Mouse (Mus musculus): ENCODE data around the gene Zc3h12b. TPM values are rescaled to one million over a fixed set of nuclear protein-coding genes. Genes with fewer than 3 reads are reported as not detected.

The Zc3h12b gene
- polyA plus RNA-seq (2015; fragmentation: Nextera tagmentation; extraction: Ambion mirVana) = 1.3 and 1.4 TPM in 2 replicates

- Histone ChIP-seq H3K4me1 (ENCODE audit: control insufficient read depth, insufficient read depth, low read length) (no peaks in the 10 kb centered on the region), H3K36me3 (ENCODE audit: control insufficient read depth, insufficient read depth) (no peaks in the 10 kb centered on the region), H3K4me2 (ENCODE audit: low read depth, low read length) (peak within 1 kb of the TSS; percentile 64), H3K9me3 (replicated peaks; ENCODE audit: control insufficient read depth, low read length) (no peaks in the 10 kb centered on the region), H3K27ac (ENCODE audit: low read length) (peak within 1 kb of the TSS; percentile 32; the same call in 1 of the 2 replicates), H3K9ac (ENCODE audit: low read length) (peak within 1 kb of the TSS; percentile 61), H3K27me3 (ENCODE audit: control insufficient read depth, insufficient read depth, low read length) (no peaks in the 10 kb centered on the region), H3K4me3 (ENCODE audit: low read length) (peak within 1 kb of the TSS; percentile 54)
- peak; percentile 95 for ATAC-seq (replicated peaks; ENCODE audit: extremely low read depth, insufficient read depth, low FRiP score)
- 10% methylated on average over 43 of the region's 46 CpGs for WGBS
These were observed at the start of gene Zc3h12b for GRCm38 (mm10) chrX:95711227-95712111. Zc3h12b (plus strand) TSS chrX:95711678.

GRCm38 (mm10) chrX:95682206-95682605, 29.3 kb upstream of the Zc3h12b start:
- Histone ChIP-seq H3K4me3 (ENCODE audit: low read length) (no peak overlapping the region), H3K36me3 (ENCODE audit: control insufficient read depth, insufficient read depth) (no peaks in the 10 kb centered on the region), H3K9me3 (replicated peaks; ENCODE audit: control insufficient read depth, low read length) (no peaks in the 10 kb centered on the region), H3K9ac (ENCODE audit: low read length) (no peak overlapping the region), H3K4me2 (ENCODE audit: low read depth, low read length) (no peak overlapping the region), H3K27ac (ENCODE audit: low read length) (no peak overlapping the region), H3K27me3 (ENCODE audit: control insufficient read depth, insufficient read depth, low read length) (no peaks in the 10 kb centered on the region), H3K4me1 (ENCODE audit: control insufficient read depth, insufficient read depth, low read length) (no peaks in the 10 kb centered on the region)
- WGBS = 48% methylated on average over 1 of the region's 1 CpGs
- ATAC-seq (replicated peaks; ENCODE audit: extremely low read depth, insufficient read depth, low FRiP score) = no peak

GRCm38 (mm10) chrX:95687119-95687518, 24.4 kb upstream of the Zc3h12b start:
- ATAC-seq (replicated peaks; ENCODE audit: extremely low read depth, insufficient read depth, low FRiP score) = no peak
- 30% methylated on average over 1 of the region's 1 CpGs for WGBS
- Histone ChIP-seq H3K36me3 (ENCODE audit: control insufficient read depth, insufficient read depth) (no peaks in the 10 kb centered on the region), H3K4me2 (ENCODE audit: low read depth, low read length) (no peak overlapping the region), H3K9ac (ENCODE audit: low read length) (no peak overlapping the region), H3K4me3 (ENCODE audit: low read length) (no peak overlapping the region), H3K27ac (ENCODE audit: low read length) (no peak overlapping the region), H3K9me3 (replicated peaks; ENCODE audit: control insufficient read depth, low read length) (no peaks in the 10 kb centered on the region), H3K4me1 (ENCODE audit: control insufficient read depth, insufficient read depth, low read length) (no peaks in the 10 kb centered on the region), H3K27me3 (ENCODE audit: control insufficient read depth, insufficient read depth, low read length) (no peaks in the 10 kb centered on the region)

GRCm38 (mm10) chrX:95738253-95738652, 26.8 kb downstream of the Zc3h12b start:
- Histone ChIP-seq H3K36me3 (ENCODE audit: control insufficient read depth, insufficient read depth) (no peaks in the 10 kb centered on the region), H3K4me1 (ENCODE audit: control insufficient read depth, insufficient read depth, low read length) (no peaks in the 10 kb centered on the region), H3K4me3 (ENCODE audit: low read length) (no peak overlapping the region), H3K9me3 (replicated peaks; ENCODE audit: control insufficient read depth, low read length) (no peaks in the 10 kb centered on the region), H3K27me3 (ENCODE audit: control insufficient read depth, insufficient read depth, low read length) (no peaks in the 10 kb centered on the region), H3K4me2 (ENCODE audit: low read depth, low read length) (no peak overlapping the region), H3K9ac (ENCODE audit: low read length) (no peak overlapping the region), H3K27ac (ENCODE audit: low read length) (no peak overlapping the region)
- no peak for ATAC-seq (replicated peaks; ENCODE audit: extremely low read depth, insufficient read depth, low FRiP score)
- WGBS = 36% methylated on average over 2 of the region's 2 CpGs

- Histone ChIP-seq H3K27me3 (ENCODE audit: control insufficient read depth, insufficient read depth, low read length) (no peaks in the 10 kb centered on the region), H3K36me3 (ENCODE audit: control insufficient read depth, insufficient read depth) (no peaks in the 10 kb centered on the region), H3K4me3 (ENCODE audit: low read length) (no peak overlapping the region), H3K4me2 (ENCODE audit: low read depth, low read length) (no peak overlapping the region), H3K27ac (ENCODE audit: low read length) (no peak overlapping the region), H3K9ac (ENCODE audit: low read length) (no peak overlapping the region), H3K9me3 (replicated peaks; ENCODE audit: control insufficient read depth, low read length) (no peaks in the 10 kb centered on the region), H3K4me1 (ENCODE audit: control insufficient read depth, insufficient read depth, low read length) (no peaks in the 10 kb centered on the region)
- 63% methylated on average over 3 of the region's 3 CpGs for WGBS
- ATAC-seq (replicated peaks; ENCODE audit: extremely low read depth, insufficient read depth, low FRiP score) = no peak
These were observed 84.4 kb downstream of the Zc3h12b start for GRCm38 (mm10) chrX:95795881-95796280.

- no peaks in the 10 kb centered on the region for H3K4me1 ChIP-seq (ENCODE audit: control insufficient read depth, insufficient read depth, low read length)
- no peaks in the 10 kb centered on the region for H3K36me3 ChIP-seq (ENCODE audit: control insufficient read depth, insufficient read depth)
- H3K4me3 ChIP-seq (ENCODE audit: low read length) = no peak overlapping the region
- H3K9ac ChIP-seq (ENCODE audit: low read length) = no peak overlapping the region
- H3K27me3 ChIP-seq (ENCODE audit: control insufficient read depth, insufficient read depth, low read length) = no peaks in the 10 kb centered on the region
- 77% methylated on average over 1 of the region's 1 CpGs for WGBS
- H3K27ac ChIP-seq (ENCODE audit: low read length) = no peak overlapping the region
- H3K4me2 ChIP-seq (ENCODE audit: low read depth, low read length) = no peak overlapping the region
- no peak for ATAC-seq (replicated peaks; ENCODE audit: extremely low read depth, insufficient read depth, low FRiP score)
- no peaks in the 10 kb centered on the region for H3K9me3 ChIP-seq (replicated peaks; ENCODE audit: control insufficient read depth, low read length)
These were observed 90.3 kb downstream of the Zc3h12b start for GRCm38 (mm10) chrX:95801790-95802189.

GRCm38 (mm10) chrX:95852806-95853205, 141.3 kb downstream of the Zc3h12b start:
- Histone ChIP-seq H3K36me3 (ENCODE audit: control insufficient read depth, insufficient read depth) (no peaks in the 10 kb centered on the region), H3K4me1 (ENCODE audit: control insufficient read depth, insufficient read depth, low read length) (no peaks in the 10 kb centered on the region), H3K4me3 (ENCODE audit: low read length) (no peak overlapping the region), H3K4me2 (ENCODE audit: low read depth, low read length) (0 out of 2 replicates have a peak overlapping the region, but pooled peaks have one; percentile 2), H3K27me3 (ENCODE audit: control insufficient read depth, insufficient read depth, low read length) (no peaks in the 10 kb centered on the region), H3K27ac (ENCODE audit: low read length) (no peak overlapping the region), H3K9me3 (replicated peaks; ENCODE audit: control insufficient read depth, low read length) (0 out of 2 replicates have a peak, but pooled peaks cover 2% of the 10 kb centered on the region), H3K9ac (ENCODE audit: low read length) (no peak overlapping the region)
- no peak for ATAC-seq (replicated peaks; ENCODE audit: extremely low read depth, insufficient read depth, low FRiP score)
- WGBS = 55% methylated on average over 14 of the region's 14 CpGs

GRCm38 (mm10) chrX:95881111-95881510, 169.6 kb downstream of the Zc3h12b start:
- ATAC-seq (replicated peaks; ENCODE audit: extremely low read depth, insufficient read depth, low FRiP score) = no peak
- H3K4me2 ChIP-seq (ENCODE audit: low read depth, low read length) = no peak overlapping the region
- H3K4me3 ChIP-seq (ENCODE audit: low read length) = no peak overlapping the region
- no peaks in the 10 kb centered on the region for H3K36me3 ChIP-seq (ENCODE audit: control insufficient read depth, insufficient read depth)
- H3K9ac ChIP-seq (ENCODE audit: low read length) = no peak overlapping the region
- H3K9me3 ChIP-seq (replicated peaks; ENCODE audit: control insufficient read depth, low read length) = no peaks in the 10 kb centered on the region
- no peaks in the 10 kb centered on the region for H3K4me1 ChIP-seq (ENCODE audit: control insufficient read depth, insufficient read depth, low read length)
- no peak overlapping the region for H3K27ac ChIP-seq (ENCODE audit: low read length)
- H3K27me3 ChIP-seq (ENCODE audit: control insufficient read depth, insufficient read depth, low read length) = no peaks in the 10 kb centered on the region

- Histone ChIP-seq H3K9ac (ENCODE audit: low read length) (no peak overlapping the region), H3K36me3 (ENCODE audit: control insufficient read depth, insufficient read depth) (no peaks in the 10 kb centered on the region), H3K4me1 (ENCODE audit: control insufficient read depth, insufficient read depth, low read length) (no peaks in the 10 kb centered on the region), H3K4me2 (ENCODE audit: low read depth, low read length) (no peak overlapping the region), H3K9me3 (replicated peaks; ENCODE audit: control insufficient read depth, low read length) (no peaks in the 10 kb centered on the region), H3K4me3 (ENCODE audit: low read length) (no peak overlapping the region), H3K27me3 (ENCODE audit: control insufficient read depth, insufficient read depth, low read length) (no peaks in the 10 kb centered on the region), H3K27ac (ENCODE audit: low read length) (no peak overlapping the region)
- ATAC-seq (replicated peaks; ENCODE audit: extremely low read depth, insufficient read depth, low FRiP score) = no peak
- WGBS = 71% methylated on average over 3 of the region's 3 CpGs
These were observed 191.2 kb downstream of the Zc3h12b start for GRCm38 (mm10) chrX:95902716-95903115.
